Mouse (Mus musculus) megakaryocyte, embryonic 14.5 days (primary cell): ENCODE measurements around the gene Nenf.

Experiments used
- FLI1 ChIP-seq: IDR thresholded peaks from 2 replicates; pipeline ENCODE4 v1.6.1; 2012; ENCODE audit warnings: low read length, inconsistent platforms, mixed read lengths
- GATA1 ChIP-seq: IDR thresholded peaks from 3 replicates; pipeline ENCODE4 v1.6.1; 2012; ENCODE audit warnings: mixed read lengths, low read length, inconsistent platforms, borderline replicate concordance

DNA sequence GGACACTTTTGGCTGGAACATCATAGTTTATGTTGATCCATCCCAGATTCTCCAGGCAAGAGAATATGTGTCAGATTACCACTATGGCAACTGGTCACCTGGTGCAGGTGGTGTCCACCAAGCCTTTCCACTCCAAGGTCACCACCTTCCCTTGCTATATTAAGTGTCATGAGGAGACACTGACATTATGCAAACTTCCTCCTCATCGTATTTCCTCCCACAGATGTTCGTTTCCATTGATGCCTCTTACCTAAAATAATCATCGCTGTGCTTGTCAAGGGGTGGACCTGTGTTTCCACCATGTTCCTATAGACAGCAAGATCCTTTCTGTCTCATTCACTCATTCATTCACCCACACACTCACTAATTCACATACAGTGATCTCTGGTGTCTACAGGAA, 45.3 kb downstream of the Nenf start:
- TF ChIP-seq GATA1 (no peak), FLI1 (no peak)
